Mouse (Mus musculus): ENCODE measurements at regions not wholly inside any gene's neighbourhood (a gene's known extent, or its start where the extent isn't known, plus 50 kb on each side); places are given as distances from the start of the nearest gene placed in this dataset.

DNA sequence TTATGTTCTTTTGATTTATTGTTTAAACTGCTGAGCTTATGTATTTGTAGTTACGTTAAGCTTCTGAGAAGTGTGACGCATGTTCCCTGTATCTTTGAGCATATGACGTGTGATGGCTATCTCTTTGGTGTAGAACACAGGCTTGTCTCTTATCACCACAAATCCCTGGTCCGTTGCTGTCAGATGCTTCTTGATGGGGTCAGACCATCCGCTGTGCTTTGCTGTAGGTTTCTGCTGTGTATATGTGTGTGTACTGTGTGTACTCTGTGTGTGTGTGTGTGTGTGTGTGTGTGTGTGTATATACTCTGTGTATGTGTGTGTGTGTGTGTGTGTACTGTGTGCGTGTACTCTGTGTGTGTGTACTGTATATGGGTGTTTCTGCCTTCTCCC is 164.5 kb downstream of the Chic2 start:
- 90% methylated on average over 6 of the region's 6 CpGs for WGBS
- H3K4me1 ChIP-seq = peaks cover 8% of the 10 kb centered on the region; the same call in 1 of the 2 replicates
- no peak overlapping the region for H3K9ac ChIP-seq (replicated peaks)
- H3K4me2 ChIP-seq (replicated peaks) = no peak overlapping the region
- no peaks in the 10 kb centered on the region for H3K36me3 ChIP-seq
- no peaks in the 10 kb centered on the region for H3K9me3 ChIP-seq
- no peak overlapping the region for H3K27ac ChIP-seq (replicated peaks)
- ATAC-seq (replicated peaks) = no peak
- H3K27me3 ChIP-seq = no peaks in the 10 kb centered on the region
- H3K4me3 ChIP-seq = no peak overlapping the region

DNA sequence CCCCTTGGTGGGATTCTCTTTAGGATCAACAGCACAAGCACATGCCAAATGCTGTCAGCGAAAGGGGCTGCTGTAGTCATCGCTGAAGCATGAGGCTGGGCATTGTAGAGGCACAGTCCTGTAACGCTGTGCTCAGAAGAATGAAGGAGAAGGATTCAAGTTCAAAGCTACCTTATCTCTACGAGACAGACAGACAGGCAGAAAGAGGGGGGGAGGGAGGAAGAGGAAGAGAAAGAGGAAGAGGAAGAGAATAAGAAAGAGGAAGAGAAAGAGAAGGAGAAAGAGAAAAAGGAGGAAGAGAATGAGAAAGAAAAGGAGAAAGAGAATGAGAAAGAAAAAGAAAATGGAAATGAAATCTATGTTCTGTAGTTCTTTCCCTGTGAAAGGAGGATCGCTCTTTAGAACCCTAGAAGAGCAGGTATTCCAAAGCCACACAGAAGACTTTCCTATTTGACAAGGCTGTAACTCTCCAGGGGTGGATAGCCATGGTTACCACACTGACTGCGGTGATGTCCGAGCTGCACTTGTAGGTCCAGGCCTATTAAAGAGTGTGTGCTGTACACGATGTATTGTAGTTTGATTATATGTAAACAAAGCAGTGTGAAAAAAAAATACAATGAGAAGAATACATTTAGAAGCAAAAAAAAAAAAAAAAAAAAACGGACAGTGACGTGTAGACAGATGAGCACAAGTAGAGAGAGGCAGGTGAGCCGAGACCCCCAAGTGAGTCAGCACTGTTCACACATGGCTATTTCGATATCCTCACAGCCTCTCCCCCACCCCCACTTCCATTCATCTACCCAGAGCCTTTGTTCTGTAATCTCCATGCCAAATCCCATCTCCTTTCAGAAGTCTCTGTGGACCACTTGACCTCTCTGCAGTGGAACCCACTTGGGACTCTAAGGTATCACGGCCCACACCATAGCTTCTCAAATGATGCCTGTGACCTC is 165.2 kb downstream of the Chic2 start:
- 71% methylated on average over 11 of the region's 13 CpGs for WGBS
- H3K27me3 ChIP-seq = no peaks in the 10 kb centered on the region
- ATAC-seq (replicated peaks) = no peak

DNA sequence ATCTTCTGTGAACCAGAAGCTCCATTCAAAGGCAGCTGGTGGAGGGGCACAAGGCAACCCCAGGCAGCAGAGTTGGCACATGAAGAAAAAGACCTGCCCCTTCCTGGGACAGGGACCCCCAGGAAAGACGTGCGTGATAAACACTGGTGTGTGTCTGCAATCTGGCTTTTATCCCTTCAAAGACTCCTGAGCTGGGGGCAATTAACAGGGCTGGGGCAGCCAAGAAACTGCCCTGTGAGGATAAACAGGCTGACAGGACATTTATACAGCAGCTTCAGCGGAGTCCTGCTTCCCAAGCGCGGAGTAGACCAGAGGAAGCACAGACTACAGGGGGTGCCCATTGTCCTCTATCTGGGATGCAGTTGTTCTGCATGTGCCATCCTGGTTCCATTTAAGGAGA is 167.0 kb downstream of the Chic2 start:
- Histone ChIP-seq H3K9me3 (no peaks in the 10 kb centered on the region), H3K4me2 (replicated peaks) (no peak overlapping the region), H3K4me3 (no peak overlapping the region), H3K27me3 (no peaks in the 10 kb centered on the region), H3K36me3 (no peaks in the 10 kb centered on the region), H3K27ac (replicated peaks) (no peak overlapping the region), H3K4me1 (peaks cover 8% of the 10 kb centered on the region; the same call in 1 of the 2 replicates), H3K9ac (replicated peaks) (no peak overlapping the region)
- 38% methylated on average over 5 of the region's 5 CpGs for WGBS
- ATAC-seq (replicated peaks) = no peak

More for the DNA sequence above, 165.2 kb downstream of the Chic2 start:
- Histone ChIP-seq H3K4me2 (replicated peaks) (no peak overlapping the region), H3K4me1 (peaks cover 8% of the 10 kb centered on the region; the same call in 1 of the 2 replicates), H3K9ac (replicated peaks) (no peak overlapping the region), H3K27ac (replicated peaks) (no peak overlapping the region), H3K36me3 (no peaks in the 10 kb centered on the region), H3K9me3 (no peaks in the 10 kb centered on the region), H3K4me3 (no peak overlapping the region)

DNA sequence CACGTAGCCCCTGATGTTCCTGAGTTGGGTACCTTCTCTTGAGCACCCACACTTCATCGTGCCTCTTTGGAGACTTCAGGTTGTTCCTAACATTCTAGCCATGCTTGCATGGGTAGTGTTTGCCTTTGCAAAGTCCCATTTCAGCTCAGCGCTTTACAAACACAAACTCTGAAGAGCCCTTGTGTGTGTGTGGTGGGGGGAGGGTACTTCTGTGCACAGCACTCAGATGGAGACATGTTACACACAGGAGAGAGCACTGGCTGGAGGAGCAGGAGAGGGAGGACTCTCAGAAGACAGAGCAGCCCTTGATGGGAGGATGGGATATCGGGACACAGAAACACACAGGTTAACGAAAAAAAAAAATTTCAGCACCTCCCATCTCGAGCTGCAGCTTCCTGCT is 167.4 kb downstream of the Chic2 start:
- Histone ChIP-seq H3K4me2 (replicated peaks) (no peak overlapping the region), H3K36me3 (no peaks in the 10 kb centered on the region), H3K4me1 (peaks cover 8% of the 10 kb centered on the region; the same call in 1 of the 2 replicates), H3K4me3 (no peak overlapping the region), H3K9me3 (no peaks in the 10 kb centered on the region), H3K9ac (replicated peaks) (no peak overlapping the region), H3K27ac (replicated peaks) (no peak overlapping the region), H3K27me3 (no peaks in the 10 kb centered on the region)
- no peak for ATAC-seq (replicated peaks)
- WGBS = 80% methylated on average over 6 of the region's 6 CpGs

DNA sequence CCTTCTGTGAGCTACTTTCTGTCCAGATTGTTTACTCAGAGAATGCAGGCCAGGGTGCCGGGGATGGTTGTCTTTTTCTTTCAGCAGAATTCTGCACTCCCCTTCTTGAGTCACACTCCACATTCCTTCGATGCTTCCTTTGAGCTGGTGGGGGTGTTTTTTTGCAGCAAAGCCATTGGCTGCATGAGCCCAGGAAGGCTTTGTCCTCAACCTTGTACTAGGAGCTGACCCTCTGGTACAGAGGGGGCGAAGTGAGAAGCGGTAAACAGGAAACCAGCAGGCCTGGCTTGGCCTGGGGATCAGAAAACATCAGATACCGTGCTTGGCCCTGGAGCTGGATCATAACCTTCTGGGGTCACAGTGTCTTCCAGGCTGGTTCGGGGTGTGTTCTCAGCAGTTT is 169.9 kb downstream of the Chic2 start:
- no peak for ATAC-seq (replicated peaks)
- no peak overlapping the region for H3K9ac ChIP-seq (replicated peaks)
- H3K36me3 ChIP-seq = no peaks in the 10 kb centered on the region
- no peak overlapping the region for H3K4me2 ChIP-seq (replicated peaks)
- H3K4me3 ChIP-seq = no peak overlapping the region
- H3K27me3 ChIP-seq = no peaks in the 10 kb centered on the region
- 67% methylated on average over 6 of the region's 6 CpGs for WGBS
- no peaks in the 10 kb centered on the region for H3K9me3 ChIP-seq
- H3K27ac ChIP-seq (replicated peaks) = no peak overlapping the region
- H3K4me1 ChIP-seq = peaks cover 8% of the 10 kb centered on the region; the same call in 1 of the 2 replicates

DNA sequence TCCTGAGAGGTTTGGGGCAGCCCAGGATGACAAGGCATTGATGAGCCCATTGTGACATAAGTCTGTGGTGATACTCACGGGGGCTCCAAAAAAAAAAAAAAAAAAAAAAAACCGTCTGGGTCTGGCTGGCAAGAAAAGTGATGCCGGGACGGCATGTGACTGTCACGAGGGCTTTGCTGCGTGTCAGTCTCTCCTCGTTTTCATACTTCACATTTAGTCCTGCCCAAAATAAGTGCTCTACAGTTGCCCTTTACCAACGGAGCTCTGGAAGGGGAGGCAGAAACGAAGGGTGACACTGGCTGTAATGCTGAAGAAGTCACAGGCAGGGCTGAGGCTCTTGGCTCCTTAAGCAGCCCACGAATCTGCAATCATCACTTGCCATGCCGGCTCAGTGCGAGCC is 167.9 kb upstream of the Lnx1 start:
- no peaks in the 10 kb centered on the region for H3K27me3 ChIP-seq
- no peaks in the 10 kb centered on the region for H3K36me3 ChIP-seq
- no peak overlapping the region for H3K4me3 ChIP-seq
- WGBS = 81% methylated on average over 12 of the region's 12 CpGs
- no peaks in the 10 kb centered on the region for H3K9me3 ChIP-seq
- H3K9ac ChIP-seq (replicated peaks) = no peak overlapping the region
- H3K4me2 ChIP-seq (replicated peaks) = no peak overlapping the region
- H3K27ac ChIP-seq (replicated peaks) = no peak overlapping the region
- ATAC-seq (replicated peaks) = no peak
- H3K4me1 ChIP-seq = no peaks in the 10 kb centered on the region

DNA sequence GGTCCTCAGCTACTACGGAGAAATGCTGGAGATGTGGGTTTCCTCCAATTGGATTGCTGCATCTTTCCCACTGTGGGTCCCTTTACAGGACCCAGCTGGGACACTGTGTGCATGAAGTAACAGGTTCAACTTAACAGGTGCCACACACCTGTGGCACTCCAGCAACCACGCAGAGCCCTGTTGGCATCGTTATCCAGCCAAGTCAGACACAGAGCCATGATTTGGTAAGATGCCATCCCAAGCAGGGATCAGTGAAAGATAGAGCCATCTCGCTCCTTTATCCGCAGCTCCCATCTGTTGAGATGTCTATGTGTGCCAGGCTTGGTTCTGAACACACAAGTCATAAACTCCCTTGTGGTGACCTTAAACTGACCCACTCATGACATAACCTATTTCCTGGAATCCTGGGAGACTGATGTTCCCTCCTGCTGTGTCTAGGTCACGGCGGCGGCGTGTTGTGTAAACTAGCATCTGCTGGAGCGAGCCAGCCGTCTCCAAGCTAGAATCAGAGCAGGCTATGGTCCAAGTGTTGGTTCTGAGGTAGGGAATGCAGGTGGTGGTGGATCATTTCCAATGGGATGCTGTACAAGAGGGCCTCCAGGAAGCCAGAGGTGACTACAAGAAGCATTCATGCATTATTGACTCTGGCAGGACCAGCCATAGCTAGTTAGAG is 164.5 kb upstream of the Lnx1 start:
- no peak for ATAC-seq (replicated peaks)

DNA sequence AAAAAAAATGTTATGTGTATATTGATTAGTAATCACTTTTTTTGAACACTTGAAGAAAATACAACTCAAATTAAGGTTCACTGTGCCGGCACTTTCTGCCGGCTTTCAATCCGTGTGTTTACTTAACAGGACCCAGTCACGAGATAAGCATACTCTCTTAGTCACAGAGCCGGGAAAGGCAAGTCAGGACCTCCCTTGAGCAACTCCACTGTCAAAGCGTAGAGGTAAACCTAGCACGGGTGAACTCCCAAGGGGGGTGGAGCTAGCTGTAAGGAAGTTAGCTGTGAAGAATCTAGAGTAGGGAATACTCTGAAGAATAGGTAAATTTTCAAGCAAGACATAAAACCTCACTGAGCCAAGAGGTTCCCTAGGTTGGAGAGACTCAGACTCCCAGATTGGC is 164.0 kb upstream of the Lnx1 start:
- Histone ChIP-seq H3K27ac (replicated peaks) (no peak overlapping the region), H3K27me3 (no peaks in the 10 kb centered on the region), H3K4me3 (no peak overlapping the region), H3K4me2 (replicated peaks) (no peak overlapping the region), H3K4me1 (no peaks in the 10 kb centered on the region), H3K36me3 (no peaks in the 10 kb centered on the region), H3K9ac (replicated peaks) (no peak overlapping the region), H3K9me3 (no peaks in the 10 kb centered on the region)
- no peak for ATAC-seq (replicated peaks)
- WGBS = 84% methylated on average over 7 of the region's 7 CpGs

More for the DNA sequence above, 164.5 kb upstream of the Lnx1 start:
- H3K27ac ChIP-seq (replicated peaks) = no peak overlapping the region
- no peaks in the 10 kb centered on the region for H3K4me1 ChIP-seq
- no peaks in the 10 kb centered on the region for H3K9me3 ChIP-seq
- no peak overlapping the region for H3K4me2 ChIP-seq (replicated peaks)
- no peaks in the 10 kb centered on the region for H3K36me3 ChIP-seq
- H3K4me3 ChIP-seq = no peak overlapping the region
- no peak overlapping the region for H3K9ac ChIP-seq (replicated peaks)
- no peaks in the 10 kb centered on the region for H3K27me3 ChIP-seq
- WGBS = 82% methylated on average over 11 of the region's 11 CpGs

DNA sequence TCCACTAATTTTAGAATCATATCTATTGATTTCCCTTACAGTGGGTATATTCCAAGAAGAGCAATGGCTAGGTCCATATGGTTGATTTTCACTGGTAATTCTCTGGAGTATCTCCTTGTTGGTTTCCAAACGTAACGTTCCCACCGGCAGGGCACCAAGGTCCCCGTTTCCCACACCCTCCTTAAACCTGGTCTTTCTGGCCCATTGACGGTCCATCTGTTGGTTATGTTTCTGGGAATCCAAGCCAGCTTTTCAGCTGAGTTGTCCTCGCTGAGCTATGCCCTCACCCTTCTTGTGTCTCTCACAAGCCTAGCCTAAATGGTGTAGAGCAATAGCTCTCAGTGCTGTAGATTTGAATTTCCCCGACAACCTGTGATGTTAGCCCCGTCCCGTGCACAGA is 162.7 kb upstream of the Lnx1 start:
- H3K4me2 ChIP-seq (replicated peaks) = no peak overlapping the region
- H3K4me1 ChIP-seq = no peaks in the 10 kb centered on the region
- no peaks in the 10 kb centered on the region for H3K9me3 ChIP-seq
- no peaks in the 10 kb centered on the region for H3K36me3 ChIP-seq
- no peaks in the 10 kb centered on the region for H3K27me3 ChIP-seq
- no peak overlapping the region for H3K9ac ChIP-seq (replicated peaks)
- no peak for ATAC-seq (replicated peaks)
- 92% methylated on average over 9 of the region's 9 CpGs for WGBS
- H3K4me3 ChIP-seq = no peak overlapping the region
- no peak overlapping the region for H3K27ac ChIP-seq (replicated peaks)

DNA sequence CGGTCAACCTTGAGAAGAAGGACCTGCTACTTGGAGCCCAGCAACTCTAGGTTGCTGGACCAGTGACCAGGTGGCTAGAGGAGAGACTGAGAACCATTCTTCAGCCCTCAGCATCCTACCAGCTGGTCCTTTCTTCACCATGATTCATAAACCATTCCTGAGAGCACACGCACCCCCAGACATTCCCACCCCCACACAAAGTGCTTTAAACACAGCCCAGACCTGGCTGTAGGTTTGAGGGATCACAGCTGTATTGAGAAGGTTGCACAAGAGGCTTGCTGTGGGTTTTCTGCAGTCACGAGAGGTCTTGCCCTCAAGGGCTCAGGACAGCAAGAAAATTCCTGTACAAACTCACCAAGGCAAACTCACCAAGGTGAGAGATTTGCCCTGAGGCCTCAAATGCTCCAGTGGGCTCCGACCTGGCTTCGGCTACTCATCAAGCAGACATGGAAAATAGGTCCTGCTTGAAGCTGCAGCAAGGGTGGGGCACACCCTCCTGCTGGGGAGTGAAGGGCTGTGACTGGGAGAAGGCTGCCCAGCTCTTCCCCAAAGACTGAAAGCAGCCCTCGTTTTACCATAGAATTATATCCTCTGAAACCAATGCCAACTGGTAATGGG is 161.9 kb upstream of the Lnx1 start:
- Histone ChIP-seq H3K4me3 (no peak overlapping the region), H3K36me3 (no peaks in the 10 kb centered on the region), H3K9ac (replicated peaks) (no peak overlapping the region), H3K4me2 (replicated peaks) (no peak overlapping the region), H3K27ac (replicated peaks) (no peak overlapping the region), H3K27me3 (no peaks in the 10 kb centered on the region), H3K9me3 (no peaks in the 10 kb centered on the region), H3K4me1 (no peaks in the 10 kb centered on the region)
- 88% methylated on average over 6 of the region's 6 CpGs for WGBS
- no peak for ATAC-seq (replicated peaks)

DNA sequence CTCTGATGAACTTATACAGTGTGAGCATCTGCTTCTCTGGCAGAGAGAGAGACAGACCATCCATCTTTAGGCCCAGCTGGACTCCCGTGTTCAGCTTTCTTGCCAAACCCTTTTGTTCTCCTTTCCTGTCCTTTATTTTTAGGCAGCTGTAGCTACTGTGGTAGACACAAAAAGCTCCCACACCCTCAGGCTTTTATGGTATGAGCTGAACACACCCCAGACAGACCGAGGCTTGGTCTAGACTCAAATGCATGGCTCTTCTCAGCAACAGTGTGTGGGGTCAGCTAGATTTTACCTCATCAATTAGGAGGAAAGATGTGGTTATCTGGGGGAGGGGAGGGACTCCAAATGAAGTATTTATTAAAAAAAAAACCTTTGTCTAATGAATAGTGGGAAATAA is 158.6 kb upstream of the Lnx1 start:
- 52% methylated on average over 2 of the region's 2 CpGs for WGBS
- no peaks in the 10 kb centered on the region for H3K9me3 ChIP-seq
- H3K36me3 ChIP-seq = no peaks in the 10 kb centered on the region
- ATAC-seq (replicated peaks) = no peak
- H3K4me3 ChIP-seq = no peak overlapping the region
- no peak overlapping the region for H3K27ac ChIP-seq (replicated peaks)
- H3K4me1 ChIP-seq = no peaks in the 10 kb centered on the region
- no peak overlapping the region for H3K4me2 ChIP-seq (replicated peaks)
- H3K27me3 ChIP-seq = no peaks in the 10 kb centered on the region
- H3K9ac ChIP-seq (replicated peaks) = no peak overlapping the region

DNA sequence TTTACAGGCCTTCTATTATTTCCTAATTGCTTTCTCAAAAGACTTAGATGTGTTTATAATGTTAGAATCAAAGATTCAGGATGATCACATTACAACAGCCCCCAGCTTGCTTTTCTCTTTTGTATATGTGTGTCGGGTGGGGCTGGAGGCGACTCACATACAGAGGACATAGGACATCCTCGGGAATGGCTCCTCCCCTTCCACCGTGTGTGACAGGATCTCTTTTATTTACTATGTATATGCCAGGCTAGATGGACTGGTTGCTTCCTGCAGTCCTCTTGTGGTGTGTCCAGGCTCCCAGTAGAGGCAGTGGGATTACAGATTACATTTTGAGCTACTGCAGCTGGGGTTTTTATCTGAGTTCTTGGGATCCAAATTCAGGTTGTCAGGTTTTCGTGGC is 155.1 kb upstream of the Lnx1 start:
- H3K9ac ChIP-seq (replicated peaks) = no peak overlapping the region
- WGBS = 72% methylated on average over 5 of the region's 5 CpGs
- no peak overlapping the region for H3K27ac ChIP-seq (replicated peaks)
- no peak for ATAC-seq (replicated peaks)
- H3K4me2 ChIP-seq (replicated peaks) = no peak overlapping the region
- H3K4me1 ChIP-seq = no peaks in the 10 kb centered on the region
- H3K4me3 ChIP-seq = no peak overlapping the region
- H3K9me3 ChIP-seq = no peaks in the 10 kb centered on the region
- no peaks in the 10 kb centered on the region for H3K27me3 ChIP-seq
- no peaks in the 10 kb centered on the region for H3K36me3 ChIP-seq
